Mouse (Mus musculus) Muller cell, postnatal 12 days (primary cell): Measurements from ENCODE around the gene Ube2a.
A peak's percentile ranks its signal among the peaks of the same experiment; 100 is the strongest.

Experiments
- DNase-seq: peaks from one replicate; pipeline ENCODE4 v3.0.0-alpha.2; 2015; ENCODE audit errors: inconsistent ontology term

Ube2a gene

GRCm38 (mm10) chrX:36901655-36902054 lies 28.0 kb downstream of the Ube2a start:
- no peak for DNase-seq

GRCm38 (mm10) chrX:36902321-36903114 lies 28.8 kb downstream of the Ube2a start, which contains the start of gene Nkrf:
Gene Nkrf, minus strand, starts transcription at chrX:36902899.
- DNase-seq, result peak; percentile 44

- DNase-seq, result peak; percentile 85
Observed at GRCm38 (mm10) chrX:36903115-36903768, 29.5 kb downstream of the Ube2a start.

GRCm38 (mm10) chrX:36906539-36906938 lies 32.8 kb downstream of the Ube2a start:
- DNase-seq, result no peak

GRCm38 (mm10) chrX:36911343-36911742 lies 37.6 kb downstream of the Ube2a start:
- no peak for DNase-seq

GRCm38 (mm10) chrX:36917749-36918148 lies 44.0 kb downstream of the Ube2a start:
- no peak for DNase-seq

GRCm38 (mm10) chrX:36921346-36921745 lies 47.6 kb downstream of the Ube2a start:
- DNase-seq, result no peak

GRCm38 (mm10) chrX:36928791-36929190 lies 55.1 kb downstream of the Ube2a start:
- DNase-seq, result no peak

GRCm38 (mm10) chrX:36929694-36930093 lies 56.0 kb downstream of the Ube2a start:
- DNase-seq, result no peak

GRCm38 (mm10) chrX:36930574-36930973 lies 56.9 kb downstream of the Ube2a start:
- DNase-seq, result no peak
